Mouse (Mus musculus) myocyte (in vitro differentiated cells): ENCODE measurements at regions not wholly inside any gene's neighbourhood (a gene's known extent, or its start where the extent isn't known, plus 50 kb on each side); places are given as distances from the start of the nearest gene placed in this dataset.

Experiments used
- H3K27me3 ChIP-seq: one replicate; pipeline ENCODE4 v1.6.1; 2011; ENCODE audit not compliant: control insufficient read depth, insufficient read depth, insufficient read length
- H3K36me3 ChIP-seq: one replicate; pipeline ENCODE4 v1.6.1; 2011; ENCODE audit not compliant: control insufficient read depth, insufficient read depth
- H3K4me2 ChIP-seq: one replicate; pipeline ENCODE4 v1.6.1; 2011; ENCODE audit warnings: low read depth, control low read depth
- H3K4me3 ChIP-seq: one replicate; pipeline ENCODE4 v1.5.1; 2011; ENCODE audit warnings: mild to moderate bottlenecking, control low read depth, moderate library complexity
- H3K79me2 ChIP-seq: one replicate; pipeline ENCODE4 v1.6.1; 2011; ENCODE audit not compliant: control insufficient read depth, insufficient read depth
- H3ac ChIP-seq: one replicate; pipeline ENCODE4 v1.6.1; 2011; ENCODE audit not compliant: control insufficient read depth, insufficient read length
- CEBPB ChIP-seq: IDR thresholded peaks from 2 replicates; pipeline ENCODE4 v1.6.1; 2011; ENCODE audit warnings: mild to moderate bottlenecking, moderate library complexity; ENCODE audit not compliant: poor library complexity, insufficient read depth, severe bottlenecking
- E2F4 ChIP-seq: IDR thresholded peaks from one replicate; pipeline ENCODE4 v1.6.1; 2011; ENCODE audit warnings: mild to moderate bottlenecking, control low read depth, moderate library complexity; ENCODE audit not compliant: insufficient read depth
- MAX ChIP-seq: IDR thresholded peaks from one replicate; pipeline ENCODE4 v1.6.1; 2011; ENCODE audit warnings: low read depth, mild to moderate bottlenecking, control low read depth
- MYOD1 ChIP-seq, 3 experiments: IDR thresholded peaks; one replicate each; pipeline ENCODE4 v1.6.1; 2011; ENCODE audit warnings: control low read depth in 2 of 3, low read depth in 2 of 3, mild to moderate bottlenecking in 2 of 3, moderate library complexity in 1 of 3; ENCODE audit not compliant: insufficient read length in 2 of 3, control insufficient read depth in 1 of 3
- MYOG ChIP-seq, 3 experiments: IDR thresholded peaks; one replicate each; pipeline ENCODE4 v1.6.1; 2011; ENCODE audit warnings: control low read depth in 2 of 3, low read depth in 2 of 3, mild to moderate bottlenecking in 2 of 3; ENCODE audit not compliant: insufficient read length in 2 of 3, control insufficient read depth in 1 of 3, insufficient read depth in 1 of 3
- POLR2A ChIP-seq: IDR thresholded peaks from one replicate; pipeline ENCODE4 v1.6.1; 2011; ENCODE audit warnings: low read depth, mild to moderate bottlenecking, control low read depth, moderate library complexity; ENCODE audit not compliant: insufficient read length
- POLR2AphosphoS2 ChIP-seq: IDR thresholded peaks from one replicate; pipeline ENCODE4 v1.6.1; 2011; ENCODE audit warnings: low read depth, control low read depth; ENCODE audit not compliant: insufficient read length
- REST ChIP-seq: IDR thresholded peaks from one replicate; pipeline ENCODE4 v1.6.1; 2011; ENCODE audit warnings: mild to moderate bottlenecking, control low read depth, moderate library complexity; ENCODE audit not compliant: insufficient read depth, insufficient read length
- SRF ChIP-seq: IDR thresholded peaks from one replicate; pipeline ENCODE4 v1.6.1; 2011; ENCODE audit warnings: low read depth; ENCODE audit not compliant: control insufficient read depth, insufficient read length
- TCF12 ChIP-seq: IDR thresholded peaks from one replicate; pipeline ENCODE4 v1.6.1; 2011; ENCODE audit warnings: mild to moderate bottlenecking, control low read depth; ENCODE audit not compliant: poor library complexity, insufficient read depth, severe bottlenecking
- TCF3 ChIP-seq: IDR thresholded peaks from one replicate; pipeline ENCODE4 v1.6.1; 2011; ENCODE audit warnings: low read depth, control low read depth; ENCODE audit not compliant: insufficient read length
- USF1 ChIP-seq: IDR thresholded peaks from one replicate; pipeline ENCODE4 v1.6.1; 2011; ENCODE audit warnings: low read depth, mild to moderate bottlenecking, control low read depth, moderate library complexity

- Histone ChIP-seq H3K4me3 (no peak overlapping the region), H3K4me2 (no peak overlapping the region), H3ac (no peak overlapping the region), H3K79me2 (no peaks in the 10 kb centered on the region), H3K36me3 (no peaks in the 10 kb centered on the region), H3K27me3 (peaks cover 39% of the 10 kb centered on the region)
- TF ChIP-seq MYOG (IDR thresholded peaks at IDR 0.05; ENCODE audit: control insufficient read depth in 1 of 3, insufficient read depth in 1 of 3, insufficient read length in 2 of 3, low read depth in 2 of 3) (no peak), SRF (no peak), USF1 (no peak), POLR2A (no peak), TCF12 (no peak), CEBPB (no peak)
Observed at GRCm38 (mm10) chr14:67568896-67569743, 1560.1 kb upstream of the Gulo start.

GRCm38 (mm10) chr14:67554897-67555296, 1545.9 kb upstream of the Gulo start:
- H3K79me2 ChIP-seq: no peaks in the 10 kb centered on the region
- H3K4me3 ChIP-seq: no peak overlapping the region
- H3K36me3 ChIP-seq: no peaks in the 10 kb centered on the region
- TF ChIP-seq E2F4 (no peak), POLR2A (no peak), TCF12 (no peak), MYOD1 (IDR thresholded peaks at IDR 0.05; ENCODE audit: control insufficient read depth in 1 of 3, insufficient read length in 2 of 3, low read depth in 2 of 3) (no peak), USF1 (no peak), TCF3 (no peak), MAX (no peak), SRF (no peak), REST (no peak), MYOG (IDR thresholded peaks at IDR 0.05; ENCODE audit: control insufficient read depth in 1 of 3, insufficient read depth in 1 of 3, insufficient read length in 2 of 3, low read depth in 2 of 3) (no peak), CEBPB (no peak), POLR2AphosphoS2 (no peak)
- H3K27me3 ChIP-seq: peaks cover 14% of the 10 kb centered on the region
- H3ac ChIP-seq: no peak overlapping the region
- no peak overlapping the region for H3K4me2 ChIP-seq

GRCm38 (mm10) chr14:67550462-67551185, 1541.6 kb upstream of the Gulo start:
- Histone ChIP-seq H3K4me3 (no peak overlapping the region), H3K79me2 (no peaks in the 10 kb centered on the region), H3ac (no peak overlapping the region), H3K36me3 (no peaks in the 10 kb centered on the region), H3K27me3 (peaks cover 5% of the 10 kb centered on the region), H3K4me2 (no peak overlapping the region)
- no peak for TF ChIP-seq SRF
- no peak for TF ChIP-seq TCF12
- TF ChIP-seq E2F4: no peak
- no peak for TF ChIP-seq POLR2AphosphoS2
- no peak for TF ChIP-seq MAX
- TF ChIP-seq POLR2A: no peak
- TF ChIP-seq MYOG (IDR thresholded peaks at IDR 0.05; ENCODE audit: control insufficient read depth in 1 of 3, insufficient read depth in 1 of 3, insufficient read length in 2 of 3, low read depth in 2 of 3): no peak
- TF ChIP-seq CEBPB: no peak
- no peak for TF ChIP-seq TCF3
- no peak for TF ChIP-seq REST
- no peak for TF ChIP-seq MYOD1 (IDR thresholded peaks at IDR 0.05; ENCODE audit: control insufficient read depth in 1 of 3, insufficient read length in 2 of 3, low read depth in 2 of 3)
- TF ChIP-seq USF1: no peak

GRCm38 (mm10) chr14:67548750-67549149, 1539.7 kb upstream of the Gulo start:
- Histone ChIP-seq H3K4me2 (no peak overlapping the region), H3K79me2 (no peaks in the 10 kb centered on the region), H3K27me3 (peaks cover 5% of the 10 kb centered on the region), H3ac (no peak overlapping the region), H3K4me3 (no peak overlapping the region), H3K36me3 (no peaks in the 10 kb centered on the region)
- TF ChIP-seq TCF12 (no peak), E2F4 (no peak), USF1 (no peak), MYOG (IDR thresholded peaks at IDR 0.05; ENCODE audit: control insufficient read depth in 1 of 3, insufficient read depth in 1 of 3, insufficient read length in 2 of 3, low read depth in 2 of 3) (no peak), TCF3 (no peak), POLR2AphosphoS2 (no peak), POLR2A (no peak)

DNA sequence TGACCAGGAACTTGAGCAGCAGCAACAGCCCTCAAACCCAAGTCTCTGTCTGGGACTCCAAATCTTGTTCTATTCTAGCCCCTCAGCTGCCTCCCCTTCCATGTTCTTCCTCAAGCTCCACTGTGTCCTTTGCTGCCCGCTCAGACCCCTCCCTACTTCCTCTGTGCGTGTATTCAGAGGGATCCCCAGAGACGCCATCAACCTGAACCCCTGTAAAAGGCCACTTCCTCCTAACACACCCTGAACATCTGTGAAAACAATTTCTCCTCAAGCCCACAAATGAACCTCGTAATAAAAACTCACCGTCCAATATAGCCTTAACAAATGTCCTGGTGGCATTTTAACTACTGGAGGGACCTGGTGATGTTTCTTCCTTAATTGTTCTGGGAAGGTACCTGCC, 1536.0 kb upstream of the Gulo start:
- no peaks in the 10 kb centered on the region for H3K36me3 ChIP-seq
- H3K79me2 ChIP-seq: no peaks in the 10 kb centered on the region
- no peak overlapping the region for H3ac ChIP-seq
- no peak overlapping the region for H3K4me3 ChIP-seq
- TF ChIP-seq E2F4 (no peak), MYOG (IDR thresholded peaks at IDR 0.05; ENCODE audit: control insufficient read depth in 1 of 3, insufficient read depth in 1 of 3, insufficient read length in 2 of 3, low read depth in 2 of 3) (no peak), REST (no peak), TCF12 (no peak), MAX (no peak), TCF3 (no peak), POLR2AphosphoS2 (no peak), CEBPB (no peak), MYOD1 (IDR thresholded peaks at IDR 0.05; ENCODE audit: control insufficient read depth in 1 of 3, insufficient read length in 2 of 3, low read depth in 2 of 3) (no peak), POLR2A (no peak), USF1 (no peak), SRF (no peak)
- H3K27me3 ChIP-seq: no peaks in the 10 kb centered on the region
- H3K4me2 ChIP-seq: no peak overlapping the region
